Mouse (Mus musculus) common myeloid progenitor, adult 5-6 weeks (primary cell): ENCODE results near the gene Polr3c. TPM values are rescaled to one million over a fixed set of nuclear protein-coding genes. Genes with fewer than 3 reads are reported as not detected.
"Not testable (repeated sequence)": the region's sequence is repeated elsewhere in the genome, so short reads cannot be mapped to it uniquely, and the experiment has no call there.

Experiments
- ATAC-seq: replicated peaks from 2 replicates; pipeline ENCODE4 v1.8.0; 2016; ENCODE audit warnings: low read depth, mild to moderate bottlenecking, moderate TSS enrichment, inconsistent platforms; ENCODE audit not compliant: poor library complexity, severe bottlenecking
- total RNA-seq: library from RNA; stranded (forward); fragments of 200-1000, 187-1606 nt; gene quantifications from 2 replicates; pipeline ENCODE4 v1.2.3, GENCODE M21; 2017

Polr3c gene
- total RNA-seq, 1 experiment from 2014 or later = 25.8 TPM

GRCm38 (mm10) chr3:96683496-96683895, 43.9 kb downstream of the Polr3c start:
- no peak for ATAC-seq

DNA sequence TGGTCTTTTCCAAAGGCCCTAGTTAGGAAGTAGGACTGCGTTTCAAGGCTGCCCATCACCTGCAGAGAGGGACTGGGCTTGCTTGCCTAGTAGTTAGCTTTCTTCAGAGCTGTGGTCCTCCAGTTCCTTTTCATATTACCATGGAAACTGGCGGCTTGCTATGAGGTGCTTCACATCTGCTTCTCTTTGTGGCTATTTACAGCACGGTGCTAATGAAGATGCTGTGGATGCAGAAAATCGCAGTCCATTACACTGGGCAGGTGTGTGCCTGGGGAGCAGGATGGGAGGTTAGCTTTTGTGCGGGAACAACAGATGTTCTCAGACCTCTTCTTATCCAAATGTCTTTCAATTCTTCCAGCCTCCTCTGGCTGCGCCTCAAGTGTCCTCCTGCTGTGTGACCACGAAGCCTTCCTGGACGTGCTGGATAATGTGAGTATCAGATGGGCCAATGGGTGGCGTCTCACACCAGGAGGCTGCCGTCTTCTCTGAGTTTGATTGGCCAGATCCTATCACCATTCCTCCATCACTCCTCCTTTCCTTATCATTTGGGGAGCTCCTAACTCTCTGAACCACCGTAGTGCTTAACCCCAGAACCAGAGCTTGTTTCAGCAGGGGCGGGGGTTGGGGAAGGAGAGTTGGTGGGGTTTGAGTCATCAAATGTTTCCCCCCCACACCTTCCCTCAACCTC, 47.0 kb downstream of the Polr3c start:
- ATAC-seq = no peak

DNA sequence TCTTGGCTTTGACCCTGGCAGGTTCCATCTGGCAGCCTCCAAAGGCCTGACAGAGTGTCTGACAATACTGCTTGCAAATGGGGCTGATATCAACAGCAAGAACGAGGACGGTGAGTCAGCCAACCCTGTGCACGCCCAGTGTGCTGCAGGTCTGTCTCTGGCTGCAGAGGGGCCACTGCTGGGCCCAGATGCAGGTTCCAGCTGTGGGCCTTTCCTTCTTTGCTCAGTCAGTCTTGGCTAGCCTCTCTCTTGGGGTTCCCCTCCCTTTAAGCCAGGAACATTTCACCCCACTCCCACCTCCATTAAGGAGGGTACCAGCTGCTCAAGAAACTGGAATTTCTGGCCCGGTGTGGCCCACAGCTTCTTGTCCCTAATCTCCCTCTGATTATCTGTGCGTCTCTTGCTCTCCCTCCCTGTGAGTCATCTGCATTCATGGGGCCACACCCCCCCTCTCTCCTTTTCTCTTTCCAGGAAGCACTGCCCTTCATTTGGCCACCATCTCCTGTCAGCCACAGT, 48.2 kb downstream of the Polr3c start:
- no peak for ATAC-seq

DNA sequence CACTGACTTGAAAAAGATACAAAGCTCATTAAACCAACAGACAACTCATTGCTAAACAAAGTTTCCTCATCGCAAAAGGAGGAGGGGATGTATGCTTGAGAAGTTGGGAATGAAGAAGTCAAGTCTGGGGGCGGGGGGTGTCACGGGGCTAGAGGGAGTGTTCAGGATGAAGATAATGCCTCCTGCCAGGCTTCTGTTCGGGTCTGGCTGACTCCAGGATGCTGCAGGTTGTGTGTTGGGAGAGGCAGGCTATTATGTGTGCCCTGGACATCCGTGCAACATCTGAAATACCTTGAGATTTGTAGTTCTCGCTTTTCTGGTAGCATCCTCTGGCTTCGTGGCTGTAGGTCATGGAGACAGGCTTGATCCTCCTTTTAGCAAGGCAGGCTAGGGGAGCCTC, 49.0 kb downstream of the Polr3c start:
- no peak for ATAC-seq

DNA sequence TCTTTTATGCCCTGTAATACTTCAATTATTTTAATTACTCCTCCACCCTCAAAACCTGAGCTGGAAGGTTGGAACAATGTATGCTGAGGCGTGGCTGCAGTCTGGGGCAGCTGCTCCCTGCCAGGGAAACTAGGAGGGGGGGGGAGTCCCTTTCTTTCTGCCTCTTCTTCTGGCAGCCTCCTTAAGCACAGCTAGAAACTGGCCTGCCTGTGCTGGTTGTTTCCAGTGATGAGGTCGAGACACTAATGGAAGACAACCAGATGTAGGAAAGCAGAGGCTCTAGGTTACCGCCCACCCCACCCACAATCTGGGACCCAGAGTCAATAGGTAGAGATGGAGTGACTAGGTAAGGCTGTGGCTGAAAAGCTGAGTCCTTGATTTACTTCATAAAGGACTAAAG, 51.7 kb downstream of the Polr3c start:
- ATAC-seq = no peak

GRCm38 (mm10) chr3:96675171-96675570, 52.3 kb downstream of the Polr3c start:
- ATAC-seq = peak; percentile 67

- ATAC-seq = no peak
Observed at GRCm38 (mm10) chr3:96674442-96674841, 53.0 kb downstream of the Polr3c start.

DNA sequence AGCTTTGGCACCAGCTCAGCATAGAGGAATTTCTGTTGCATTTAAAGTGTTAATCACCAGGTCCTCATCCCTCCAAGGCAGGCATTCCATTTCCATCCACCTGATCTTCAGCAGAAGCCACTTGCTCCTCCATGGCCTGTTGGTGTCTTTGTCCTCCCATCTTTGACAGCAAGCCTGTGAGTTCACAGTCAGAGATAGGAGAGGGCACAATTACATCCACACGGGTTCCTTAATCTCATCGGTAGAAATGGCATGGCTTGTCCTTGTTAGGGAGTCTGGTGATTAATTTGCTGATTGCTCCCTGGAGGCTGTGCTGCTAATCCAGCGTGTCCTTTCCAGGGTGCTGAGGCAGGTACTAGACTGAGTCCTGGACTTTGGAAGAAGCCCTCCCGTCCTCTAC, 53.9 kb downstream of the Polr3c start:
- no peak for ATAC-seq

DNA sequence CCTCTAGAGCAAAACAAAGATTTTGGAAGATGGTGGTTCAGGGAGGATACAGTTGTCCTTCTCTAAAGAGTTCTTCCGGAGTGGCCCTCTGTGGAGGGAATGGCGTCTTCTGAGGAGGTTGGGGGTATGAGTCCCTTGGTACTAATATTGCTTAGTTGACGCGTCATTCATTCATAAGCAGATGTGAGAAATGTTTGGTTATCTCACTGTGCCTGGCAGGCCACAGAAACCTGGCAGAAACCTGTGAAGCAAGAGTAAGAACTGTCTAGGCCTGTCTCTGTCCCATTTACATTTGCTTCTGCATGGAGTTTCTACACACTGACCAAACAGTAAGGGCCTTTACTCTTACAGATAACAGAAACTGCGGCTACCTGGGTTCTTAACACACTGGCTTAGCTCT, 55.9 kb downstream of the Polr3c start:
- ATAC-seq = no peak

DNA sequence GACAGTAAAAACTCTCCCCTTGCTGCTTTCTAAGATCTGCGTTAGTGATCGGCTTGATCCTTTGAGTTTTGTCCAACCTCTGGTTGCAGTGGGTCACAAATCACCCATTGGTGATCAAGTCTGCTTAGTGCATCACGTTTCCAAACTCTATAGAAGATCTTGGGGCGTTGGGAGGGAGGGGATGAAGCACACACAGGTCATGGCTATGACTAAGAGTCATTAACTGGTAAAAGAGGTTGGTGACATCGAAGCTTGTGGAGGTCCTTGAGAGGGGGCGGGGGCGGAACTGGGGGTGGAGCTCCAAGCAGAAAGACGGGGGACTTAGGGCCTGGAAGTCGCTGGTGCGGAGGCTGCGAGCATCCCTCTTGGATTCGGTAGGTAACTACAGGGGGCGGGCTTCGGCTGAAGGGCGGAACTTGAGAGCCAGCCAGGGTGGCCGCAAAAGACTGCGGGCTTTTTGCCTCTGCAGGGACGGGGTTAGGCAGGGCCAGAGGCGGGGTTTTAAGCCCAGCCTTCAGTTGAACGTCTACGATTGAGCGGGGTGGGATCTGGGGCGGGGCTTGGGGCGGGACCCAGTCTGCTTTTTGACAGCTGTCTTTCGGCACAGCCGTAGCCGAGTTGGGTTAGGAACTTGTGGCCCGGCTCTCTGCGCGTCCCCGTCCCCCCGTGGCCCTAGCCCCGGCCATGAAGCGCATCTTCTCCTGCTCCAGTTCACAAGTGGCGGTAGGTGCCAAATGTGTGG, 57.5 kb downstream of the Polr3c start, which contains the start of gene Ankrd35:
Gene Ankrd35 (plus strand): TSS at position 405 of the 742 bp plus-strand sequence.
- peak; percentile 96 for ATAC-seq

- ATAC-seq = no peak
Observed at GRCm38 (mm10) chr3:96668424-96669067, 58.9 kb downstream of the Polr3c start.

- ATAC-seq = no peak
Observed at GRCm38 (mm10) chr3:96667316-96667715, 60.1 kb downstream of the Polr3c start.

GRCm38 (mm10) chr3:96666916-96667315, 60.5 kb downstream of the Polr3c start:
- no peak for ATAC-seq

- not testable (repeated sequence) for ATAC-seq
Observed at GRCm38 (mm10) chr3:96665732-96666363, 61.6 kb downstream of the Polr3c start.

DNA sequence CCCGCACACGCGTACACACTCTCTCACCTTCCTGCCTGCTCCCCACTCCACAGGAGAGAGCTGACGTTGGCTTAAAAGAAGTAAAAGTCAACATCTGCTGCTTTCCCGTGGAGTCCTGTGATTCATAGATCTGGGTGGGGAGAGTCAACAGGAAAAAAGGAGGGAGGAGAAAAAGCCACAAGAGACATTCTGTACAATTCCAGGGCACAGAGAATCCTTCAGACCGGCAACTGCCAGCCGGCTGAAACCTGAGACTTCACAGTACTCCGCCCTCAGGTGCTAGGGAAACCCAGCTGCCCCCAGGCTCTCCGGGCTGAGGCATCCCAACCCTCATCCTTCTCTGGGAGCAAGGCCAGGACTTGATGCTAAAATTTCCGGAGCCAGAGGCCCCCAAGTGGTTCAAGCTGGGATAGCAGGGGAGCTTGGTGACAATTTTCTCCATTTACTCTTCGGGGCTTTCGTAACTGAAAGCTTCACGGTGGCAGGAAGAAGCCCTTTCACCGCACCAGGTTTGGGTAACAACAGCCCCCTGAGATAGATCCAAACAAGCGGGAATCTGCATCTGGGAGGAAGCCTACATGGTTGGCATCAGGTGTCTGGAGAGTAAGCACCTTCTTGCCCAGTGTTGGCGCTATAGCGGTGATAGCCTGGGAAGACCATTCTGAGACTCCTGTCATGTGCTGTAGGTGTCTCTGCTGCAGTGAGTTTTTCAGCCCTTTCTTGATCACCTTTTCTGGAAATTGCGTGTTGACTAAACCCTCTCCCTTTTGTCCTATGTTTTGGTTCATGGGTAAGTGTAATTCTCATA, 63.8 kb downstream of the Polr3c start:
- ATAC-seq = peak; percentile 86

GRCm38 (mm10) chr3:96662731-96663316, 64.6 kb downstream of the Polr3c start:
- no peak for ATAC-seq
